9 mouse cellular contexts compared by ENCODE assay signal in the genomic region with DNA sequence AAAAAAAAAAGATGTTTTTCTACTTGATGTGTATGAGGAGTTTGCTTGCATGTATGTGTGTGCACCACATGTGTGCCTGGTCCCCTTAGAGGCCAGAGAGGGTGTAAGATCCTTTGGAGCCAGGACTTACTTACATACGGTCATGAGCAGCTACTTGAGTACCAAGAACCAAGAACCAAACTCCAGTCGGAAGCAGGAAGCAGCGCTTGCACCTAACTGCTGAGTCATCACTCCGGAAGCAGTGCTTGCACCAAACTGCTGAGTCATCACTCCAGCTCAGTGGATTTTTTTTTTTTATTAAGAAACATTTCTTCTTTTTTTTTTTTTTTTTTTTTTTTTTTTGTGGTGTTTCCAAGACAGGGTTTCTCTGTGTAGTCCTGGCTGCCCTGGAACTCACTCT. TPM values are rescaled to one million over a fixed set of nuclear protein-coding genes. Genes with fewer than 3 reads are reported as not detected.
DNase-seq lines count a peak whose midpoint lies in the region; ATAC-seq and TF ChIP-seq lines count a peak whose summit lies in the region.
"Had no signal": no experiment of that assay in that cellular context is flagged by ENCODE, and none has a peak within 500 bp of the region (broad histone marks: within the 10 kb centered on the region; RNA-seq: fewer than 3 reads in every experiment).

No protein-coding gene starts in this region.

- no peaks in the 10 kb centered on the region for H3K9me3 ChIP-seq in lung, postnatal 0 days (ENCODE audit: low read length)
- no peaks in the 10 kb centered on the region for H3K9me3 ChIP-seq in intestine, embryonic 14.5 days (ENCODE audit: control insufficient read depth, low read length)
- H3K9me3 ChIP-seq: limb, embryonic 13.5 days had no signal

- no peak for ATAC-seq in lung, postnatal 0 days
- ATAC-seq in intestine, embryonic 14.5 days (replicated peaks; ENCODE audit: low FRiP score, low TSS enrichment, low read depth) = no peak

- no peak overlapping the region for H3K27ac ChIP-seq in lung, postnatal 0 days (ENCODE audit: low read length)
- no peak overlapping the region for H3K27ac ChIP-seq in intestine, embryonic 14.5 days (ENCODE audit: low read depth)
- H3K27ac ChIP-seq: limb, embryonic 13.5 days had no signal

- DNase-seq in lung, postnatal 0 days (ENCODE audit: low spot score) = peak; percentile 81
- no peak for DNase-seq in lung, postnatal 25 days (ENCODE audit: low spot score)
- peak; percentile 81 for DNase-seq in ZHBTc4 (ENCODE audit: low read depth, low spot score)
- peak; percentile 55 for DNase-seq in intestine, embryonic 14.5 days (ENCODE audit: low spot score)
- DNase-seq in retina, postnatal 1 day = peak; percentile 32
- DNase-seq in spleen, postnatal 36 days (ENCODE audit: low spot score in 2 of 2) = no peak
- no peak for DNase-seq in thymus, postnatal 14 days
- no peak for DNase-seq in neural tube, embryonic 10.5 days (ENCODE audit: extremely low spot score, low spot score)

- no peak for TF ChIP-seq EP300 in lung, postnatal 0 days (IDR thresholded peaks at IDR 0.05)

- no peak overlapping the region for H3K4me2 ChIP-seq in lung, postnatal 0 days (replicated peaks; ENCODE audit: low read depth, low read length)
- no peak overlapping the region for H3K4me2 ChIP-seq in intestine, embryonic 14.5 days (ENCODE audit: low read length)
- H3K4me2 ChIP-seq: limb, embryonic 13.5 days had no signal

- H3K36me3 ChIP-seq in lung, postnatal 0 days (ENCODE audit: insufficient read depth, low read length) = no peaks in the 10 kb centered on the region
- H3K36me3 ChIP-seq in intestine, embryonic 14.5 days (ENCODE audit: control insufficient read depth, insufficient read depth, low read length) = no peaks in the 10 kb centered on the region
- H3K36me3 ChIP-seq: limb, embryonic 13.5 days had no signal

- H3K4me1 ChIP-seq in lung, postnatal 0 days (ENCODE audit: insufficient read depth, low read depth, low read length) = no peaks in the 10 kb centered on the region
- H3K4me1 ChIP-seq in intestine, embryonic 14.5 days (replicated peaks; ENCODE audit: control insufficient read depth, insufficient read depth, low read length) = no peaks in the 10 kb centered on the region

- no peak overlapping the region for H3K4me3 ChIP-seq in lung, postnatal 0 days (ENCODE audit: low read depth, low read length)
- H3K4me3 ChIP-seq in intestine, embryonic 14.5 days (ENCODE audit: low read depth, low read length) = no peak overlapping the region
- H3K4me3 ChIP-seq: limb, embryonic 13.5 days had no signal

- H3K9ac ChIP-seq in lung, postnatal 0 days (replicated peaks; ENCODE audit: low read depth) = no peak overlapping the region
- no peak overlapping the region for H3K9ac ChIP-seq in intestine, embryonic 14.5 days (ENCODE audit: low read length)
- H3K9ac ChIP-seq: limb, embryonic 13.5 days had no signal

- H3K27me3 ChIP-seq in lung, postnatal 0 days (replicated peaks; ENCODE audit: insufficient read depth, low read length) = no peaks in the 10 kb centered on the region
- H3K27me3 ChIP-seq in intestine, embryonic 14.5 days (replicated peaks; ENCODE audit: control insufficient read depth, insufficient read depth, low read length) = no peaks in the 10 kb centered on the region

- TF ChIP-seq CTCF in lung, postnatal 0 days (IDR thresholded peaks at IDR 0.05) = no peak

- WGBS in lung, postnatal 0 days = 39% methylated on average over 4 of the region's 4 CpGs
- whole genome bisulfite sequencing in intestine, embryonic 14.5 days = 54% methylated on average over 4 of the region's 4 CpGs

RNA-seq across cellular contexts. Expression of gene Lrp2, which starts 27.4 kb away (rescaled TPM):
- polyA plus RNA-seq in lung, postnatal 0 days (2015; fragmentation: Nextera tagmentation; extraction: Ambion mirVana) = 1.1 and 2.4 TPM in 2 replicates
- 1.2 and 1.6 TPM in 2 replicates for polyA plus RNA-seq in intestine, embryonic 14.5 days (2014; fragmentation: Nextera tagmentation; extraction: Ambion mirVana)

RNA-seq across cellular contexts. Expression of gene Bbs5, which starts 33.7 kb away (rescaled TPM):
- 13.4 and 13.9 TPM in 2 replicates for polyA plus RNA-seq in lung, postnatal 0 days (2015; fragmentation: Nextera tagmentation; extraction: Ambion mirVana)
- polyA plus RNA-seq in intestine, embryonic 14.5 days (2014; fragmentation: Nextera tagmentation; extraction: Ambion mirVana) = 9.1 and 17.8 TPM in 2 replicates

RNA-seq across cellular contexts. Expression of gene Klhl41, which starts 56.7 kb away (rescaled TPM):
- polyA plus RNA-seq in lung, postnatal 0 days (2015; fragmentation: Nextera tagmentation; extraction: Ambion mirVana) = 0.45 and 0.83 TPM in 2 replicates
- polyA plus RNA-seq in intestine, embryonic 14.5 days (2014; fragmentation: Nextera tagmentation; extraction: Ambion mirVana) = 0.11 and 0.16 TPM in 2 replicates

Comparison
In these comparisons a context has a peak if more than half of its experiments do, and no peak if none do; other contexts are left out.
1. DNase-seq: peak in lung, postnatal 0 days (single experiment), ZHBTc4 (single experiment), intestine, embryonic 14.5 days (single experiment) and retina, postnatal 1 day (single experiment); none in lung, postnatal 25 days (single experiment), spleen, postnatal 36 days (0 of 2), thymus, postnatal 14 days (single experiment) and neural tube, embryonic 10.5 days (single experiment).